Mouse (Mus musculus) kidney, postnatal 4 days (tissue): ENCODE measurements around the gene Hand1.

Experiments used
- DNase-seq, 2 experiments: peaks; one replicate each; pipeline ENCODE4 v3.0.0; 2021; ENCODE audit warnings: mixed read lengths in 2 of 2

Hand1 gene

DNA sequence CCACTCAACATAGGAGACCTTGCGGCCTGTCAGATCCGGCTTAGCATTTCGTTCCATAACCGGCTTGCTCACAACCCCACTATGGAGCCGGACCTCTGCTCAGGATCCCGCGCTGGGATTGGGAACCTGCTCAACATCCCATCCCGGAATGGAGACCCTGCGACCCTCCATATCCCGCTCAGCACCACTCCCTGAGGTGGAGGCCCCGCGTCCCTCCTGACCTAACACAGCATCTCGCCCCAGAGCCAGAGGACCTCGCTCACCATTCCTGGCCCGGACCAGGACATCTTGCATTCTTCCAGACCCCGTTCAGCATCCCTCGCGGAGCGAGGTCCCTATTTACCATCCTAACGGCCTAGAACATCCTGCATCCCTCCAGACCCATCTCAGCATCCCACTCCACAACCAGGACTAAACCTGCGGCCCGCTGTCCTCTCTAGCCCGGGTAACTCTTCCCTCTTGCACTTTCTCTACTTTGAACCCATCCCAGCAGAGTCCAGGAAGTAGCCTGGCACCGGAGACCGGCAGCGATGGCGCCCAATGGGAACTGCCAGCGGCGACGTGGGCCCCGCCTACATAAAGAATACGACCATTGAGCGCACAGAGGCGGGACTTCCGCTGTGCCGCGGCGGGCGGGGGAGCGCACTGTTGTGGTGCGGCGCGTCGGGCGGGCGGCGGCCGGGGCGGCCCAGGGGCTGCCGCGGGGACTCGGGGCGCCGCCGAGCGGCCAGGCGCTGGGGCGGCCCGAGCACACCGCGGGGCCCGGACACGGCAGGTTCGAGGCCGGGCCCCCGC, 31.4 kb downstream of the Hand1 start, which contains the start of gene Sap30l:
TSS of gene Sap30l (plus strand) at position 667 of the 795 bp plus-strand sequence.
- peak; percentile 98 to 99 for DNase-seq

DNA sequence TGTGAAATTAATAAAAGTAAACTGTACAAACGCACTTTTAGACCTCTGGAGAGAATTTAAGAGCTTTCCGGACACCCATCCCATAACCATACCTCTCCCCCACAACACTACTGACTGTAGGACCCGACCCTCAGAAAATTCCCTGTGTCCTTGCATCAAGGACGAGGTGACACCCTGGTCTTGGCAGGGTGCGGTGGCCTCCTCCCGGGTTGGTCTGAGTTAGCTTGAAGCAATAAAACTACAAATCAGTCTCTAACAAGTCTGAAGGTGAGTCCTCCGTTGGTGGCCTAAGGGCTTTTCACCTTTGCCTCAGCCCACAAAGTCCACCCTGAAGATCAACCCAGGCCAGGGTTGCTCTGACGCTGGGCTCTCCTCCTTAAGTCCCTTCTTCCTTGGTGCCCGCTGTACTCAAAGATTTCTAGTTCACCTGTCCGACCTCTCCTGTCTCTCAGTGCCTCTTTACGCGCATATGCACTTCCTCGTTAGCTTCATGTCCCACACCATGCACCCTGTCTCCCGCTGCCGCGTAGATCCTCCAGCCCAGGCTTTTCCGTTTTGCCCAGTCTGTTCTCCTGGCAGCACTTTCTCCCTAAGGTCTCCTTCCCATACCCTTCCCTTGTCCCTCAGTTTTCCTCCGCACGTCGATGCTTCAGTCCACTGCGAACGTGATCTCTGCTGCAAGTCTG, 32.2 kb downstream of the Hand1 start:
- no peak for DNase-seq

DNA sequence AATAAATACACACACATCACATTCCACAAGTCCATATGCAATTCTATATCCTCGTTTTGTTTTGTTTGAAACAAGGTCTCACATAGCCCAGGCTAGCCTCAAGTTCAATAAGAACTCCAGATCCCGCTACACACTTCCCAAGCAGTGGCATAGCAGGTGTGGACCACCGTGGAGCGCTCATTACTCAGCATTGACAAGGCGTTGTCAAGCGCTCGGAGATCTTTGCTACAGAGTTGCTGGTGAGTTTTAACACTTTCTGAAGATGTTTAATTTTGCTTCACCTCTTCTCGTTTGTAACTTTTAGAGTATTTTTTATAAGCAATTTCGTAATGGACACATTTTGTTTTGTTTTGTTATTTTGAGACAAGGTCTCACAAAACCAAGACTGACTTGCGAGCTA, 33.2 kb downstream of the Hand1 start:
- no peak for DNase-seq

GRCm38 (mm10) chr11:57797828-57798227, 34.8 kb downstream of the Hand1 start:
- no peak for DNase-seq

GRCm38 (mm10) chr11:57795086-57795485, 37.5 kb downstream of the Hand1 start:
- no peak for DNase-seq

GRCm38 (mm10) chr11:57790866-57791535, 41.6 kb downstream of the Hand1 start:
- DNase-seq, result peak in 1 of 2 experiments; percentile 2

- peak; percentile 49 to 62 for DNase-seq
These were observed 44.7 kb downstream of the Hand1 start for GRCm38 (mm10) chr11:57787913-57788312.

DNA sequence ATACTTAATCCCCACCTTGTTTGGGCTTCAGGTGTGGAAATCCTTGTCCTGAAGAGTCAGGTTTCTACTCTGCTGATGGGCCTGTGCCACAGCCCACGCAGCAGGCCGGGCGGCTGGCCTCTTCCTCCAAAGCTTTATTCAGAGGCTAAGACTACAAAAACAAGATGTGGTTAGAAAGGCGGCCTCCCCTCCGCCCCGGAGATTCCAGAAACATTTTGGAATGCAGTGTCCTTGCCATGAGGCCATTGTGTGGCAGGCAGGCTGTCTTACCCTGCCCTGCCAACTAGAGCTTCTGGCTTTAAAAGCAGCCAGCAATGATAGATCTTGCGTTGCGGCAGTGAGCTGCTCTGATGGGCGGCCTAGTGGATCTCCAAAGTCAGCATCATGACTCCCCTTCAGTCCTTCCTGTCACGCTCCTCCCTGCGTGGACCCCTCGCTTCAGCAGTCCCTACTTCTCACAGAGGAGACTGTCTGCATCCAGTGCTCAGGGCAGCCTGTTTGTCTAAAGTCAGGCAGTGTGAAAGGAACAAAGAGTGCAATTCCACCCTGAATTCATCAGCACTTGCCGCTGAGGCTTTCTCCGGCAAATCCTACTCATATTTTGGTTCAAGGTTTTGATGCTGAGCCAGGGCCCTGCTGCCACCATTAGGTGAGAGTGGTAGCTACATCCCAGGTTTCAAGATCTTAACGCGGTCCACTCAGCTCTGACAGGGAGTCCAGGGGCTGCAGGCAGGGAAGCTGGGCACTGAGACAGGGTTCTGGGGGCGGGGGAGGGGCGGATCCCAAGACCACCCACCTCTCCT, 45.8 kb downstream of the Hand1 start:
- DNase-seq, result peak; percentile 63 to 74

GRCm38 (mm10) chr11:57779824-57780223, 52.8 kb downstream of the Hand1 start:
- DNase-seq, result no peak
